39 mouse cellular contexts compared by ENCODE assay signal in the genomic region with DNA sequence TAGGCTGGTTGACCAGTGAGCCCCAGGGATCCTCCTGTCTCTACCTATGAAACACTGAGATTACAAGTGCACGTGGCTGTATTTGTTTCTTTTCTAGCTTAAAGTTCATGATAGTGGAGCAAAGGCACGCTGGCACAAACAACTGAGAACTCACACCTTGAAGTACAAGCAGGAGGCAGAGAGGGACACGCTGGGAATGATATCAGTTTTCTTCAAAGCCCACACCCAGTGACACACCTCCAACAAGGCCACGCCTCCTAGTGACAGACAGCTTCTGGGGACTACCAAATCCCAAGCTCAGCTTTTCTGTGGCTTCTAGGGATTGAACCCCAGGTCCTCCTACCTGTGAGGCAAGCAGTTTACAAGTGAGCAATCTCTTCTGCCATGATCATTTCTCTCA. TPM values are rescaled to one million over a fixed set of nuclear protein-coding genes. Genes with fewer than 3 reads are reported as not detected.
"Had no signal": no experiment of that assay in that cellular context is flagged by ENCODE, and none has a peak within 500 bp of the region (broad histone marks: within the 10 kb centered on the region; RNA-seq: fewer than 3 reads in every experiment).

No protein-coding gene starts in this region.

- H3K27ac ChIP-seq: heart, embryonic 10.5 days; heart, embryonic 13.5 days; heart, embryonic 15.5 days; hindbrain, embryonic 10.5 days; hindbrain, embryonic 12.5 days; hindbrain, embryonic 13.5 days; hindbrain, embryonic 14.5 days; hindbrain, embryonic 15.5 days; hindbrain, postnatal 0 days; kidney, embryonic 15.5 days; kidney, postnatal 0 days; layer of hippocampus, adult 2 months; left cerebral cortex, adult 2 months had no signal

- H3K9ac ChIP-seq: heart, embryonic 12.5 days; heart, embryonic 13.5 days; heart, embryonic 15.5 days; hindbrain, embryonic 12.5 days; hindbrain, embryonic 13.5 days; hindbrain, embryonic 14.5 days; hindbrain, embryonic 15.5 days; kidney, embryonic 15.5 days had no signal

- H3K27me3 ChIP-seq: heart, embryonic 12.5 days; heart, embryonic 13.5 days; heart, embryonic 15.5 days; hindbrain, embryonic 12.5 days; hindbrain, embryonic 13.5 days; hindbrain, embryonic 15.5 days; kidney, embryonic 15.5 days had no signal

- ATAC-seq: hindbrain, embryonic 16.5 days; hindbrain, postnatal 0 days; inflammation-experienced regulatory T-cells, adult 6 months; intestine, embryonic 16.5 days had no signal

- H3K4me1 ChIP-seq: heart, embryonic 10.5 days; heart, embryonic 12.5 days; heart, embryonic 13.5 days; heart, embryonic 15.5 days; hindbrain, embryonic 10.5 days; hindbrain, embryonic 12.5 days; hindbrain, embryonic 13.5 days; hindbrain, embryonic 15.5 days; kidney, embryonic 15.5 days had no signal

- H3K4me3 ChIP-seq: heart, embryonic 10.5 days; heart, embryonic 12.5 days; heart, embryonic 13.5 days; heart, embryonic 15.5 days; hindbrain, embryonic 10.5 days; hindbrain, embryonic 12.5 days; hindbrain, embryonic 13.5 days; hindbrain, embryonic 15.5 days; kidney, embryonic 15.5 days; layer of hippocampus, adult 2 months; left cerebral cortex, adult 2 months had no signal

- H3K4me2 ChIP-seq: heart, embryonic 11.5 days; heart, embryonic 12.5 days; heart, embryonic 13.5 days; heart, embryonic 15.5 days; hindbrain, embryonic 12.5 days; hindbrain, embryonic 13.5 days; hindbrain, embryonic 14.5 days; hindbrain, embryonic 15.5 days; kidney, embryonic 15.5 days had no signal

- H3K9me3 ChIP-seq: heart, embryonic 10.5 days; heart, embryonic 12.5 days; heart, embryonic 13.5 days; heart, embryonic 15.5 days; hindbrain, embryonic 10.5 days; hindbrain, embryonic 12.5 days; hindbrain, embryonic 13.5 days; hindbrain, embryonic 15.5 days; kidney, embryonic 15.5 days had no signal

- H3K36me3 ChIP-seq: heart, embryonic 10.5 days; heart, embryonic 12.5 days; heart, embryonic 13.5 days; heart, embryonic 15.5 days; hindbrain, embryonic 10.5 days; hindbrain, embryonic 12.5 days; hindbrain, embryonic 13.5 days; hindbrain, embryonic 15.5 days; kidney, embryonic 15.5 days had no signal

- DNase-seq: heart, postnatal 10 days; heart, postnatal 14 days; heart, postnatal 36 days; heart, postnatal 4 days; kidney, adult 11 months; kidney, adult 18-20 months; kidney, adult 2 months; kidney, adult 8-10 months; kidney, adult 9 months; kidney, postnatal 10 days; kidney, postnatal 14 days; kidney, postnatal 25 days; kidney, postnatal 36 days; kidney, postnatal 4 days; layer of hippocampus, postnatal 36 days had no signal

RNA-seq across cellular contexts. Expression of a gene that starts 23.9 kb away (rescaled TPM):
- total RNA-seq: heart, postnatal 10 days; heart, postnatal 14 days; heart, postnatal 25 days; heart, postnatal 36 days; heart, postnatal 4 days; hematopoietic stem cell, adult 5-6 weeks; hindbrain, postnatal 0 days had no signal
- polyA plus RNA-seq: heart, embryonic 10.5 days; heart, embryonic 12.5 days; heart, embryonic 13.5 days; heart, embryonic 14.5 days; heart, postnatal 0 days; inflammation-experienced regulatory T-cells, adult 6 months; intestine, embryonic 16.5 days; kidney, adult 2 months; kidney, postnatal 0 days; large intestine, adult 2 months had no signal

RNA-seq across cellular contexts. Expression of a gene that starts 33.6 kb away (rescaled TPM):
- total RNA-seq: heart, postnatal 25 days; heart, postnatal 36 days; hematopoietic stem cell, adult 5-6 weeks had no signal
- polyA plus RNA-seq: heart, embryonic 10.5 days; heart, embryonic 11.5 days; heart, embryonic 15.5 days; heart, embryonic 16.5 days; heart, postnatal 0 days; inflammation-experienced regulatory T-cells, adult 6 months had no signal
